Mouse (Mus musculus): Measurements from ENCODE around the gene Poglut1.

The Poglut1 gene

GRCm38 (mm10) chr16:38549479-38550396 is at the start of gene Poglut1:
Gene Poglut1 (minus strand): TSS chr16:38550258.
- in situ Hi-C loops (cut with MboI, MseI): loop anchor here (25.0 kb wide), 1 partner anchor 1612 kb away; the partner anchor contains the start of gene Hcls1

DNA sequence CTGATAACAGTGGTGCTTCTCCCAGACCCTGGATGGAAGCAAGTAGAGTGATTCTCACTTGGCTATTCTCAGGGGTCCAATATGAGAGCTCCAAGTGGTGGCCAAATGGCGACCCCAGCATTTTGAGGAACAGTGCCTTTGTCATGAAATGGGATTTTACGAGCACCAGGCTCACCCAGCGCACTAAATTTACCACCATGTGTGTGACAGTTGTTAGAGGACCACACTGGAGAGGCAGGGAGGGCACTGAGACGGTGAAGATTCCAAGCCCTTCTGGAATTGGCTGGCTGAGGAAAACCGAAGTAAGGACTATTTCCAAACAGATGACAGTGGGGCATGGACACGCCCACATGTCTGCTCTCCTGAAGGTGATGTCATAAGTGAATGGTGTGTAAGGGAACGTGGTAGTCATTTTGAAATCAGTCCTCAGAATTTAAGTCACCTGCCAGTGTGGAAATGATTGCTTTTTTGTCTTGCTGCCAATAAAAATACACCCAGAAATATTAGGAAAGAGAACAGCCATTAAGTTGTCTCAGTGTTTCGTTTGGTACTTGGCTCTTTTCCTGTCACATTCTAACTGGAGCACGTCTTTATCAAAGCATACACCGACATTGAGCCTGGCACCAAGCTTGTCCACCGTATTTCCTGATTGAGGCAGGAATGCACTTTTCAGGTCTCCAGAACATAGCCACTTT is 49.1 kb upstream of the Poglut1 start:
- in situ Hi-C loops (cut with MboI, MseI): no loop called here

DNA sequence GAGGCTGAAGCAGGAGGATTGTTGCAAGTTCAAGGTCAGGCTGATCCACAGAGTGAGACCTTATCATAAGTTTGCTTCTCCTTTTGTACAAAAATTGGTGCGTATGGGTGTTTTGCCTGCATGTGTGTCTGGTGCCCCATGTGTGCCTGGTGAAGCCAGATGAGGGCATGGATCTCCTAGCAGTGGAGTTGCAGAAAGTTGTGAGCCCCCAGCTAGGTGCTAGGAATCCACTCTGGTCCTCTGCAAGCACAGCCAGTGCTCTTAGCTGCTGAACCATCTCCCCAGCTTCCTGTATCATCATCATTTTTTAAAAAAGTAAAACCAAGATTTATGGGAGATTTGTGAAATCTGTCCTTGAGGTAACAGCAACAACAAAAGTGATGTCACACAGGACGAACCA is 46.6 kb upstream of the Poglut1 start:
- in situ Hi-C loops (cut with MboI, MseI): no loop called here

GRCm38 (mm10) chr16:38596099-38596498 is 46.0 kb upstream of the Poglut1 start:
- in situ Hi-C loops (cut with MboI, MseI): no loop called here

- in situ Hi-C loops (cut with MboI, MseI): no loop called here
These were observed 44.4 kb upstream of the Poglut1 start for GRCm38 (mm10) chr16:38594435-38594834.

DNA sequence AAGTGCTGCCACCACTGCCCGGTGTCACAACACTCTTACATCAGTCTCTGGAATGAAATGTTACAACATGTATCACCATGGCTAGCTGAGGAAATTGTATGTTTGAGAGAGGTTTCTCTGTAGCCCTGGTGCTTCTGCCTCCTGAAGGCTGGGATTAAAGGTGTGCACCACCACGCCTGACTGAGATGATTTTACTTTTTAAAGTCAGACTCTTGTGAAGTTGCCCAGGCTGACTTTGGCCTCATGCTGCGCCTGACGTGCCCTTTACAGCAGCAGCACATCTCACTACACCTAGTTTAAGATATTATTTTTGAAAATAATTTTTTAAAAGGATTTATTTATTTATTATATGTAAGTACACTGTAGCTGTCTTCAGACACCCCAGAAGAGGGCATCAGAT is 42.9 kb upstream of the Poglut1 start:
- in situ Hi-C loops (cut with MboI, MseI): no loop called here

DNA sequence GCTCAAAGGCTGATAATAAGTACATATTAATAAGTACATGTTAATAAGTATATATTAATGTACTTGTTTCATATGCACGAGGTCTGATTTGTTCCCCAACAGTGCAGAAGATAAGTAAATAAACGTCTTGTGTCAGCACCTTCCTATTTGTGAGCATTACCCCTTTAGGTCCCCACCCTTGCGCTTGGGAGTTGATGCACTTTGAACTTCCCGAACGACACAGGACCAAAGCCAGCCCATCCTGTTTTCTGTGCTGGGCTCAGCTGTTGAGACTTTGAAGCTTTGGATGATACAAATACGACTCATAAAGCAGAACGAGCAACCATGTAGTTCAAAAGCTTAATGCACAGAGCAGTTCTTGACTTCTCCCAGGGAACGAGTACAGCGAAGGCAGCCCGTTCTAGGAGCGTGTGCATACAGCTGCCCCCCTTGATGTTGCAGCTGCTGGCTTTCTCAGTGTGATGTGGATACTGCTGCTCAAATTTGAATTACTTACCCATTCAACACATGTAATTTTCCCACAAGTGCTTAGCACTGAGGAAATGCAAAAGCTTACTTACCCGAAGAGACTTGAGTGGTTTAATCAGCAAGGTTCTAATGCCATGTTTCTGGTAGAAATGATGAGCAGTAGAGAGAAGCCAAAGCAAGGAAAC is 42.1 kb upstream of the Poglut1 start:
- in situ Hi-C loops (cut with MboI, MseI): no loop called here

GRCm38 (mm10) chr16:38591506-38591905 is 41.4 kb upstream of the Poglut1 start:
- in situ Hi-C loops (cut with MboI, MseI): no loop called here

DNA sequence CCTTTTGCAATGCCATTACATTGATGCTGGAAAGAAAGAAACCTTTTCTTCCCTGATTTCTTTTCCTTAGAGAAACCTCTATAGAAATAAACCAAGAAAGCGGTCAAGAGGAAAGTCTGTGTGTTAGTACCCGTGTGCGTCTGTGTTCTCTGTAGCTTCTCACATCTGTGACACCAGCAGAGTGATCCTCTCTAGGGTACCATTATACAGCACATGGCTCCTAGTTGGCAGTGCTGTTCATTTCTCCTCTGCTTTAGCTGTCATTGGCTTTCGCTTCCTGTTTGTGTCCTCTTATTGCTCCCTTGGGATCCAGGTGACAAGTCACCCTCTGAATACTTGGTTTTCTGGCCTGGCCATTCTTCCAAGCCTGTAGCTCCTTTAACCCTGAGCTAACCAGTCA is 37.5 kb upstream of the Poglut1 start:
- in situ Hi-C loops (cut with MboI, MseI): no loop called here

DNA sequence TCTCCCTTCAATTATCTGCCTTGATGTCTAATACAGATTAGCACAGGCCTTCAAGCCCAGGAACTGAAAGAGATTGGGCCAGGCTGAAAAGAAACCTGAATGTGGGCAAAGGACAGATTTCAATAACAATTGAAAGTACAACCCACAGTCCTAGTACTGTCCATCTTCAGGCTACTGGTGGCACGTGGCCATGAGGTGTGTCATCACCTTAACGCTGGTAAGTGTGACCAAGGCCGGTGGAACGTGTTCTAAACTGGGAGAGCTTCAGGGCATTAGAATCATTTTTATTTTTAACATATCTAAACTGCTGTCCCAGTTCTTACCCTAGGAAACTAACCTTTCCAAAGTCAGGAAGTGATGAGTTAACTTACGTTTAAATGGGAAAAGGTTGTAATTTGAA is 37.1 kb upstream of the Poglut1 start:
- in situ Hi-C loops (cut with MboI, MseI): no loop called here

GRCm38 (mm10) chr16:38585186-38585585 is 35.1 kb upstream of the Poglut1 start:
- in situ Hi-C loops (cut with MboI, MseI): no loop called here

GRCm38 (mm10) chr16:38584761-38585160 is 34.7 kb upstream of the Poglut1 start:
- in situ Hi-C loops (cut with MboI, MseI): no loop called here

DNA sequence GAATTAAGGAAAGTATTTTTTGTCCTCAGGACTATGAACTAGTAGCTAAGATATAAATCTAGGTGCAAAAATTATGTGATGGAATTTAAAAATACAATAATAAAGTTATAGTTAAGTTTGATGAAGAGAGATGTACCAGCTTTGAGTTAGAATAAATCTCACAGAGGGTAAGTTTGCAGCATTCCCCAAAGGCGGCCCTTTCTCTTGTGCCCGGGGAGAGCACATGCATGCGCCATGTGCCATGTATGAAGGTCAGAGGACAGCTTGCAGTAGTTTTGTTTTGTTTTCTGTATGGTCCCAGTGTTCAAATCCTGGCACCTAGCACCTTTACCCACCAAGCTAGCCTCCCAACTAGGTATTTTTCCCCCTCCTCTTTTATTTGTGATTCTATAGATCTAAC is 21.4 kb upstream of the Poglut1 start:
- in situ Hi-C loops (cut with MboI, MseI): no loop called here

DNA sequence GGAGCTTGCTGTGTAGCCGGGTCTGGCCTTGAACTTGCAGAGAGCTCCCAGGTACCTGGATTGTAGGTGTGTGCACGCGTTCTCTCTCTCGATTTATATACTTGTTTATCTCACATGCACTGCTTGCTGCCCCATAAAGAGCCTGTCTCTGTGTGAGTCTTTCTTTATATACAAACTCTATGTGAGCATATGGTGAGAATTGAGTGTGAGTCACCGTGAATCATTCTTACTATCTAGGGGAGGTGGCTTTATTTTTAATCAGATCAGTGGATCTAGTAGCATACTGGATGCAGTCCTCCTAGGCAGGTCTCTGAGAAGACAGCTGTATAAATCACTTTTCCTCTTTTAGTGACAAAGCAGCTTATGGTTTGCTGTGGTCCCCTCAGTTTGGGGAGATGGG is 18.1 kb upstream of the Poglut1 start:
- in situ Hi-C loops (cut with MboI, MseI): no loop called here

GRCm38 (mm10) chr16:38563516-38563915 is 13.5 kb upstream of the Poglut1 start:
- in situ Hi-C loops (cut with MboI, MseI): no loop called here

DNA sequence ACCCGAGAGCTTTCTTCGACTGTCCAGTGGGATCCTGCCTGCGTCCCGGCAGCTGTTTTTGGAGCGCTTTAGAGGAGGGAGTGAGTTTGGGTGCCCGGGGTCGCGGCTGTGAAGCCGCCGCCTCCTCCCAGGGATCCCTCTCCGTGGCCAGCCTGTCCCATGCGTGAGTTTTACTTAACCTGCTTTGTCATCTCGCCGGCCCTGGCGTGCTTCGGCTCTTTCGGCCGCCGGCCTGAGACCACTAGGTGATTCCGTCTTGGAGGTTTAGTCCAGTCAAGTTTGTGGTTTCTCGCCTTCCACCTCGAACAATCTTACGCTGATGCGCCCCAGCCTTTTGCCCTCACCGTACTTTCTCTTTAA is 12.9 kb upstream of the Poglut1 start:
- in situ Hi-C loops (cut with MboI, MseI): no loop called here

DNA sequence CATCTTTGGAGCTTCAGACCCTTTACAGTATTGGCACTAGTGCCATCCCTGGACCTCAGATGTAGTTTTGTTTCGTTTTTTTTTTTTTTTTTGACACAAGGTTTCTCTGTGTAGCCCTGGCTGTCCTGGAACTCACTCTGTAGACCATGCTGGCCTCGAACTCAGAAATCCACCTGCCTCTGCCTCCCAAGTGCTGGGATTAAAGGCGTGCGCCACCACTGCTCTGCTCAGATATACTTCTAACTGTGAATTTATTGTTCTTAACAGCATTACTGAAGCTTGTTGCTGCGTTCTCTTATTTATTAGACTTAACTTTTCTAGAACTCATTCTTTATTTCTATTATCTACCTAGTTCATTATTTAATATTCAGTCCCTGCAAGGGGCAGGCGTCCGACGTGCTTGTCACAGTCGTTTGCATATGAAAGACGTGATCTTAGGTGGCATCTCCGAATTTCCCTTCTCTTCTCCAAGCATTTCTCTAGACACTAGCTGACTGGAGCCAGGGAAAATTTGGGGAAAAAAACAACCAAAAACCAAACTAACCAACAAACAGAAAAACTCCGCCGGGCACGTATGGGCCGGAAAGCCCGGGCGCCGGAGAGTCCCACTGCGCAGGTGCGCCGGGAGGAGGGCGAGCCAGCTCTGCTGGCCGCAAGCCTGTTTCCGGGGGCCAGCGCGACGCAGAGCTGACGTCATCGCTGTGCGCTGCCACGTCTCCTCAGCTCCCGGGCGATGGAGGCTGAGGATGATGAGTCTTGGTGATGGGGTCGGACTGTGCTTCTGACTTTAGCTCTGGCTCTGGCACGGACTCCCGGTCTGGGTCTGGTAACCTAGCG is 12.3 kb upstream of the Poglut1 start:
- in situ Hi-C loops (cut with MboI, MseI): no loop called here

DNA sequence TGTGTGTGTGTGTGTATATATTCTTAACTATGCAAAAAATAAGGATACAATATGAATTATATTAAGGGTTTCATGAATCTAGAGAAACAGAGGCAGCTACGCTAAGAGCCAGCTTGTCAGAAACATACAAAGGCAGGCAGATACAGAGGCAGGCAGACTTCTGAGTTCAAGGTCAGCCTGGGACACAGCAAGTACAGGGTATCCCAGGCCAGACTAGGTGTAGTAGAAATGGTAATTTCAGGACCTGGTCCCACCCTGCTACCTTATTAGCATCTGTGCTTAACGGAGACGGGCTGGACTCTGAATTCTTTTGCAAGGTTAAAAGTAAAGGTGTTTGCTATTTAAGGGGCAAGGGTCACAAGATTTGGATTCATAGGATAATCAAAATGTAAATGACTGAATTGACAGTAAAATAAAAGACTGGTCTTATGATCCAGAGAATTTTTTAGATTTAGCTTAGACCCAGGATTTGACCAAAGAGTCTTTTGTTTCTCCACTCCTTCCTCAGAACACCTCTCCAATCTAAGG is 8.2 kb upstream of the Poglut1 start, which contains the start of gene Tmem39a:
Tmem39a (plus strand) TSS at position 478 of the 528 bp plus-strand sequence.
- in situ Hi-C loops (cut with MboI, MseI): no loop called here

DNA sequence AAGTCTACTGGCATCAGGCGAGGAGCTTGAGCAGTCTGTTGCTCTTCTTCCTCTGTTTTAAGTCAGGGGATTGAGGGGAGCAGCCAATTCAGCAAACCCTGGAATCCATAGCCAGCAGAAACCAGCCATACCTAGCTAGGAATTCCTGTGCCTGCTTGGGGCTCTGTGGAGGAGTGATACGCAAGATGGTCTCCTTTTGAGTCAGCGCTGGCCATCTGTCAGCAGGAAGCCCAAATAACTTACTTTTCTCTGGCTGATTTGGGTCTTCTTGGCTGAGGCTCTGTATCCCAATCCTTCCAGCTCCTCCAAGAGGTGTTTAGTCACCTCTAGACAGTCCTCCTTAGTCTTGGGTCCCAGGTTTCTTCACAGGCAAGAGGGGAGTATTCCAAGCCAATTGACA is 5.9 kb upstream of the Poglut1 start:
- in situ Hi-C loops (cut with MboI, MseI): no loop called here

- in situ Hi-C loops (cut with MboI, MseI): loop anchor here (25.0 kb wide), 1 partner anchor 1611 kb away; the partner anchor contains the start of gene Hcls1
These were observed 2.1 kb downstream of the Poglut1 start for GRCm38 (mm10) chr16:38548000-38548399.
